Mouse (Mus musculus) embryo, embryonic 10.5 days (tissue): ENCODE data around the gene Fam117b.

Experiments used
- DNase-seq: peaks from one replicate; pipeline ENCODE4 v3.0.0-alpha.2; 2015; ENCODE audit warnings: low spot score

Gene Fam117b

GRCm38 (mm10) chr1:59913195-59913868 is 526 bp downstream of the Fam117b start:
- peak; percentile 52 for DNase-seq

GRCm38 (mm10) chr1:59913869-59914225 is 1.0 kb downstream of the Fam117b start:
- DNase-seq, result no peak

GRCm38 (mm10) chr1:59914799-59915198 is 2.0 kb downstream of the Fam117b start:
- no peak for DNase-seq

- DNase-seq, result no peak
Observed at GRCm38 (mm10) chr1:59915843-59916610, 3.2 kb downstream of the Fam117b start.

GRCm38 (mm10) chr1:59917401-59917800 is 4.6 kb downstream of the Fam117b start:
- no peak for DNase-seq

GRCm38 (mm10) chr1:59918075-59918474 is 5.3 kb downstream of the Fam117b start:
- DNase-seq, result no peak

GRCm38 (mm10) chr1:59923201-59923600 is 10.4 kb downstream of the Fam117b start:
- DNase-seq, result no peak

GRCm38 (mm10) chr1:59923673-59924072 is 10.9 kb downstream of the Fam117b start:
- DNase-seq, result no peak

- no peak for DNase-seq
Observed at GRCm38 (mm10) chr1:59924411-59924810, 11.6 kb downstream of the Fam117b start.

- no peak for DNase-seq
Observed at GRCm38 (mm10) chr1:59926021-59926672, 13.3 kb downstream of the Fam117b start.

- DNase-seq, result no peak
Observed at GRCm38 (mm10) chr1:59927131-59927680, 14.4 kb downstream of the Fam117b start.

- DNase-seq, result no peak
Observed at GRCm38 (mm10) chr1:59930926-59931325, 18.1 kb downstream of the Fam117b start.

GRCm38 (mm10) chr1:59932991-59933390 is 20.2 kb downstream of the Fam117b start:
- no peak for DNase-seq

GRCm38 (mm10) chr1:59941063-59941462 is 28.3 kb downstream of the Fam117b start:
- no peak for DNase-seq

GRCm38 (mm10) chr1:59942057-59942790 is 29.4 kb downstream of the Fam117b start:
- DNase-seq, result no peak

GRCm38 (mm10) chr1:59943825-59944224 is 31.0 kb downstream of the Fam117b start:
- DNase-seq, result peak; percentile 31

GRCm38 (mm10) chr1:59945969-59946368 is 33.2 kb downstream of the Fam117b start:
- DNase-seq, result no peak

GRCm38 (mm10) chr1:59947509-59947908 is 34.7 kb downstream of the Fam117b start:
- no peak for DNase-seq

- DNase-seq, result no peak
Observed at GRCm38 (mm10) chr1:59957206-59957605, 44.4 kb downstream of the Fam117b start.

- DNase-seq, result no peak
Observed at GRCm38 (mm10) chr1:59959941-59960340, 47.1 kb downstream of the Fam117b start.

- DNase-seq, result no peak
Observed at GRCm38 (mm10) chr1:59966171-59966785, 53.5 kb downstream of the Fam117b start.

GRCm38 (mm10) chr1:59967291-59967690 is 54.5 kb downstream of the Fam117b start:
- peak; percentile 33 for DNase-seq
